Mouse (Mus musculus) T-helper 2 cell (primary cell): ENCODE data around the gene Prss8.

Experiments used
- in situ Hi-C: fragments of 300-600 bp; cut with MboI, MseI; formaldehyde crosslinking; loops from one replicate; pipeline ENCODE4 v1.15.1; 2025; ENCODE audit warnings: high pct_unique_total_duplicates

Prss8 gene

GRCm38 (mm10) chr7:127928596-127928995 is 1.3 kb downstream of the Prss8 start:
- in situ Hi-C loops = no loop called here

GRCm38 (mm10) chr7:127927726-127928125 is 2.2 kb downstream of the Prss8 start:
- in situ Hi-C loops = no loop called here

- in situ Hi-C loops = no loop called here
These were observed 3.1 kb downstream of the Prss8 start for GRCm38 (mm10) chr7:127926846-127927245.

DNA sequence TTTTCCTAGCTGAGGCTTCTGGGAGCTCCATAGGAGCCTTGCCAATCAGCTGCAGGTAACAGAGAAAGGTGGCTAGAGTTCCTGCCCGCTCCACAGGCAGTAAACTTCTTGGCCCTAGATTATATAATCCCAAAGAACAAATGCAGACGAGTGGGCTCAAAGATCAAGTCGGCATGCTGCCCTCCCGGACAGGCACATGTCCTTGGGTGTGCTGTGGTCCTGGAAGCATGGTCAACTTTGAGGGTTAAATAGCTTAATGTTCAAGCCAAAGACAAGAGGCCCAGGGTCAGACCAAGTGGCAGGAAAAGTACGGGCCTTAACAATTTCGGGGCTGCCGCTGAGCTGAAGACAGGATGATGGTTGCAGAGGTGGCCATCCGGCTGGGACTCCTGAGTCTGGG is 3.8 kb downstream of the Prss8 start:
- in situ Hi-C loops = no loop called here

- in situ Hi-C loops = no loop called here
These were observed 4.7 kb downstream of the Prss8 start for GRCm38 (mm10) chr7:127925252-127925651.

- in situ Hi-C loops = loop anchor here (5.0 kb wide), 1 partner anchor 39 kb away; no protein-coding TSS in a partner anchor
These were observed 6.2 kb downstream of the Prss8 start for GRCm38 (mm10) chr7:127923714-127924113.

GRCm38 (mm10) chr7:127922451-127923275 is 7.2 kb downstream of the Prss8 start:
- in situ Hi-C loops = loop anchor here (5.0 kb wide), 1 partner anchor 40 kb away; no protein-coding TSS in a partner anchor

DNA sequence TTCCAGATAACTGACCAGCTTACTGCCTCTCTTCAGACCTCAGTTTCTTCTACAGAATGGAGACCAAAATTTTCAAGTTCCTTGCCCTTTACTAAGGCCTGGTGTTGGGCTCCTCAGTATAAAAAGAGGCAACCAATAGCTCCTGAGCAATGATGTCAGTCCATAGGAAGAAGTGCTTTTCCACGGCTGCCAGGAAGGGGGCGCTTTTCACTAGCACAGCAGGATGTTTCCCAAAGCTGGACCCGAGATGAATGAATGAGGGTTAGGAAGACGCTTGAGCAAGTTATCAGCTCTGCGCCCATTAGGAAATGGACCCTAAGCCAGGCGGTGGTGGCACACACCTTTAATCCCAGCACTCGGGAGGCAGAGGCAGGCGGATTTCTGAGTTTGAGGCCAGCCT is 8.4 kb downstream of the Prss8 start:
- in situ Hi-C loops = loop anchor here (5.0 kb wide), 1 partner anchor 41 kb away; no protein-coding TSS in a partner anchor

GRCm38 (mm10) chr7:127919290-127919689 is 10.6 kb downstream of the Prss8 start:
- in situ Hi-C loops = no loop called here

- in situ Hi-C loops = no loop called here
These were observed 11.7 kb downstream of the Prss8 start for GRCm38 (mm10) chr7:127918203-127918602.

GRCm38 (mm10) chr7:127915293-127915692 is 14.6 kb downstream of the Prss8 start:
- in situ Hi-C loops = no loop called here

- in situ Hi-C loops = loop anchor here (5.0 kb wide), 1 partner anchor 36 kb away; the partner anchor contains the start of genes Zfp646 and Zfp668
These were observed 17.0 kb downstream of the Prss8 start for GRCm38 (mm10) chr7:127912938-127913337.

GRCm38 (mm10) chr7:127912190-127912871 is 17.6 kb downstream of the Prss8 start, which contains the start of gene Kat8:
Gene Kat8 (plus strand): TSS chr7:127912516.
- in situ Hi-C loops = loop anchor here (5.0 kb wide), 1 partner anchor 35 kb away; the partner anchor contains the start of genes Zfp646 and Zfp668

DNA sequence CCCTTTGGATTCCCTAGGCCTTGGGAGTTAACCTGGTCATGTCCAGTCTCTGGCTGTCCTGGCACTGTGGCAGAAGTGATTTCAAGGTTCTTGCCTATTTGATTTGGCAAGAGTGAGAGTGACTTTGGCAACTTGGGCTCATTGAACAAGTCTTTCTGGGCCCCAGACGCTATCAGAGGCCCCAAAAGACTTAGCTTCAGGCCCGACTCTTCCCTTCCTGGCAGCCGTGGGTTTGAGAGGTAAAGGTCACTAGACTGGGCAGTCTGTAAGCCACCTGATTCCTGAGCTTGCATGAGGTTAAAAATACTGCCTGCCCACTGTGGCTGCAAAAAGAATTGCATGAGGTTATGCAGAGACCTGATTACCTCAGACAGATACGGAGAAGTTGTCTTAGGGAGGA is 21.2 kb downstream of the Prss8 start:
- in situ Hi-C loops = no loop called here

GRCm38 (mm10) chr7:127907939-127908338 is 22.0 kb downstream of the Prss8 start:
- in situ Hi-C loops = no loop called here

GRCm38 (mm10) chr7:127903971-127904796 is 25.7 kb downstream of the Prss8 start, which contains the start of gene Bckdk:
Gene Bckdk (plus strand): TSS chr7:127904082.
- in situ Hi-C loops = no loop called here

GRCm38 (mm10) chr7:127901772-127902171 is 28.1 kb downstream of the Prss8 start:
- in situ Hi-C loops = no loop called here

DNA sequence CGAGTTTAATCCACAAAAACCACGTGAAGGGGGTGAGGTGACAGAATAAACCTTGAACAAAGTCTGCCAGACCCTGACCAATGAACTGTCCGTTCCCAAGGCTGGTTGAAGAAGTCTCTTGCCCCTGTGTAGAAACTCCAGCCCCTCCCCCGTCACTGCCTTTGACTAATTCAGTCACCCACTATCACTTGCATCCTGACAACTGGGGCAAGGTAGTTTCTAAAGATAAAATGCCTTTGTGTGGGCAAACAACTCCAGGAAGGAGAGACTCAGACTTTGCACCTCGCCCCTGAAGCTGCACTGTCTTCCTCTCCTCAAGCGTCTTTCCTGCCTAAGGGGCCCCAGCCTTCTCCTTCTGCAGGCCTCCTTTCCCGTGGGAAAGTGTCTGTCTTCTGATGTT is 29.9 kb downstream of the Prss8 start:
- in situ Hi-C loops = no loop called here

- in situ Hi-C loops = no loop called here
These were observed 31.5 kb downstream of the Prss8 start for GRCm38 (mm10) chr7:127898179-127898956.

- in situ Hi-C loops = no loop called here
These were observed 32.4 kb downstream of the Prss8 start for GRCm38 (mm10) chr7:127897542-127897941.

- in situ Hi-C loops = no loop called here
These were observed 33.5 kb downstream of the Prss8 start for GRCm38 (mm10) chr7:127896384-127896783.
